Comparison of ENCODE assay signal across 9 mouse cellular contexts in the genomic region with DNA sequence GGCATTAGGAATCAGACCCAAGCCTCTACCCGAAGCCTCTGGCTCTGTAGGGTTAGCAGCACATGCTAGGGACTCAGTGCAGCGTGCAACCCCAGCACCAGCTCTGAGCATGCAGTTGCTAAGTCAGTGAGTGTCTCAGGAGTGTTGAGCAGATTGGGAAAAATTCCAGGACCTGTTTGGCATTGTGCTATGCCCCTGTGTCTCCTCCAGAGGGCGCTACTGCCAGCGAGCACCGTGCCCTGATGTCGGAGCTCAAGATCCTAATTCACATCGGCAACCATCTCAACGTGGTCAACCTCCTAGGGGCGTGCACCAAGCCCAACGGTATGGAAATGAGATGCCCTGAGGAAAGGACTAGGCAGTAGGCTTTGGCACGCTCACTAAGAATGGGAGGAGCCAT. TPM values are rescaled to one million over a fixed set of nuclear protein-coding genes. Genes with fewer than 3 reads are reported as not detected.
DNase-seq lines count a peak whose midpoint lies in the region; ATAC-seq and TF ChIP-seq lines count a peak whose summit lies in the region.
"Had no signal": no experiment of that assay in that cellular context is flagged by ENCODE, and none has a peak within 500 bp of the region (broad histone marks: within the 10 kb centered on the region; RNA-seq: fewer than 3 reads in every experiment).

No protein-coding gene starts in this region.

- peaks cover 39% of the 10 kb centered on the region for H3K27me3 ChIP-seq in neural tube, embryonic 11.5 days (ENCODE audit: control insufficient read depth, insufficient read depth, low read length)
- peaks cover 11% of the 10 kb centered on the region for H3K27me3 ChIP-seq in hindbrain, postnatal 0 days (ENCODE audit: insufficient read depth, low read length)
- no peaks in the 10 kb centered on the region; the same call in 1 of the 2 replicates for H3K27me3 ChIP-seq in testis, adult 2 months (ENCODE audit: control insufficient read depth, insufficient read depth, low read length)

- peak; percentile 18; the same call in 1 of the 2 replicates for ATAC-seq in neural tube, embryonic 11.5 days (ENCODE audit: insufficient read depth, low FRiP score, low TSS enrichment)
- ATAC-seq in hindbrain, postnatal 0 days, result peak; percentile 50; the same call in 1 of the 2 replicates

- H3K27ac ChIP-seq in neural tube, embryonic 11.5 days (ENCODE audit: low read depth, low read length), result no peak overlapping the region
- H3K27ac ChIP-seq in hindbrain, postnatal 0 days, result no peak overlapping the region
- no peak overlapping the region for H3K27ac ChIP-seq in testis, adult 2 months (ENCODE audit: control insufficient read depth, insufficient read depth, low read depth, low read length)

- H3K4me1 ChIP-seq in neural tube, embryonic 11.5 days (ENCODE audit: control insufficient read depth, insufficient read depth, low read length), result no peaks in the 10 kb centered on the region; the same call in 1 of the 2 replicates
- 0 out of 2 replicates have a peak, but pooled peaks cover 6% of the 10 kb centered on the region for H3K4me1 ChIP-seq in hindbrain, postnatal 0 days (ENCODE audit: insufficient read depth, low read length)
- peaks cover 7% of the 10 kb centered on the region for H3K4me1 ChIP-seq in testis, adult 2 months (ENCODE audit: control insufficient read depth, insufficient read depth, low read length)

- no peak overlapping the region for H3K9ac ChIP-seq in neural tube, embryonic 11.5 days (ENCODE audit: low read length)
- no peak overlapping the region for H3K9ac ChIP-seq in hindbrain, postnatal 0 days (replicated peaks; ENCODE audit: low read length)

- 4% methylated on average over 11 of the region's 11 CpGs for WGBS in neural tube, embryonic 11.5 days
- WGBS in hindbrain, postnatal 0 days, result 5% methylated on average over 11 of the region's 11 CpGs

- no peaks in the 10 kb centered on the region for H3K9me3 ChIP-seq in neural tube, embryonic 11.5 days (ENCODE audit: control insufficient read depth, low read length)
- H3K9me3 ChIP-seq in hindbrain, postnatal 0 days (ENCODE audit: low read length), result no peaks in the 10 kb centered on the region

- no peaks in the 10 kb centered on the region for H3K36me3 ChIP-seq in neural tube, embryonic 11.5 days (ENCODE audit: control insufficient read depth, insufficient read depth, low read length)
- no peaks in the 10 kb centered on the region for H3K36me3 ChIP-seq in hindbrain, postnatal 0 days (ENCODE audit: insufficient read depth, low read length)
- no peaks in the 10 kb centered on the region for H3K36me3 ChIP-seq in testis, adult 2 months (ENCODE audit: control insufficient read depth, insufficient read depth, low read length)

- peak; percentile 13 to 37 for DNase-seq in cerebellum, postnatal 14 days
- DNase-seq in cerebellum, adult 9-10 months, result no peak
- DNase-seq in neural tube, embryonic 11.5 days (ENCODE audit: low spot score), result peak; percentile 30
- no peak for DNase-seq in neural tube, embryonic 10.5 days (ENCODE audit: extremely low spot score, low spot score)
- peak; percentile 47 for DNase-seq in hindbrain, postnatal 0 days (ENCODE audit: low spot score)
- DNase-seq in right cerebral cortex, postnatal 10 days (ENCODE audit: low spot score in 2 of 2), result no peak
- DNase-seq in urinary bladder, adult 18-20 months (ENCODE audit: low spot score in 2 of 2), result no peak

- TF ChIP-seq CTCF in hindbrain, postnatal 0 days (IDR thresholded peaks at IDR 0.05; ENCODE audit: low read depth), result peak; percentile 80
- peak; percentile 93 for TF ChIP-seq CTCF in testis, adult 2 months (IDR thresholded peaks at IDR 0.05; ENCODE audit: control insufficient read depth, insufficient read depth, insufficient replicate concordance, low read depth, low read length)

- no peak overlapping the region for H3K4me2 ChIP-seq in neural tube, embryonic 11.5 days (ENCODE audit: low read depth)
- H3K4me2 ChIP-seq in hindbrain, postnatal 0 days (ENCODE audit: low read depth, low read length), result peak overlapping the region; percentile 16; the same call in 1 of the 2 replicates

- no peak overlapping the region for H3K4me3 ChIP-seq in neural tube, embryonic 11.5 days (ENCODE audit: low read depth, low read length)
- H3K4me3 ChIP-seq in hindbrain, postnatal 0 days (ENCODE audit: low read length), result no peak overlapping the region
- H3K4me3 ChIP-seq in testis, adult 2 months (ENCODE audit: control insufficient read depth, low read depth, low read length), result peak overlapping the region; percentile 38

- no peak for TF ChIP-seq POLR2A in testis, adult 2 months (IDR thresholded peaks at IDR 0.05; ENCODE audit: control insufficient read depth, low read depth, low read length)

RNA-seq across cellular contexts. Expression of gene Scgb3a1, which starts 27.0 kb away (rescaled TPM):
- not detected in 2 replicates for polyA plus RNA-seq in neural tube, embryonic 11.5 days (2014; fragmentation: Nextera tagmentation; extraction: Ambion mirVana)
- not detected in 2 replicates for total RNA-seq in hindbrain, postnatal 0 days (2014; rRNA removed)
- 0.33 and 0.55 TPM in 2 replicates for polyA plus RNA-seq in hindbrain, postnatal 0 days (2015; fragmentation: Nextera tagmentation; extraction: Ambion mirVana)
- 0.38 TPM in 1 of 2 replicates, not detected in the other for polyA plus RNA-seq in testis, adult 2 months (2012; rRNA removed)
- polyA plus RNA-seq: C2C12 had no signal

RNA-seq across cellular contexts. Expression of gene Flt4, which starts 27.4 kb away (rescaled TPM):
- 4.9 TPM in 2 replicates for polyA plus RNA-seq in neural tube, embryonic 11.5 days (2014; fragmentation: Nextera tagmentation; extraction: Ambion mirVana)
- 2.5 and 3.7 TPM in 2 replicates for total RNA-seq in hindbrain, postnatal 0 days (2014; rRNA removed)
- 1.2 TPM in 2 replicates for polyA plus RNA-seq in hindbrain, postnatal 0 days (2015; fragmentation: Nextera tagmentation; extraction: Ambion mirVana)
- polyA plus RNA-seq in testis, adult 2 months (2012; rRNA removed), result 4.5 and 4.9 TPM in 2 replicates

Comparison
In these comparisons a context has a peak if more than half of its experiments do, and no peak if none do; other contexts are left out.
1. DNase-seq: peak in cerebellum, postnatal 14 days (2 of 2), neural tube, embryonic 11.5 days (single experiment) and hindbrain, postnatal 0 days (single experiment); none in cerebellum, adult 9-10 months (single experiment), neural tube, embryonic 10.5 days (single experiment), right cerebral cortex, postnatal 10 days (0 of 2) and urinary bladder, adult 18-20 months (0 of 2).